Mouse (Mus musculus) megakaryocyte, embryonic 14.5 days (primary cell): ENCODE measurements around the gene Crocc2.

Experiments
- FLI1 ChIP-seq: IDR thresholded peaks from 2 replicates; pipeline ENCODE4 v1.6.1; 2012; ENCODE audit warnings: low read length, inconsistent platforms, mixed read lengths
- GATA1 ChIP-seq: IDR thresholded peaks from 3 replicates; pipeline ENCODE4 v1.6.1; 2012; ENCODE audit warnings: mixed read lengths, low read length, inconsistent platforms, borderline replicate concordance

- TF ChIP-seq GATA1 (no peak), FLI1 (no peak)
Observed at GRCm38 (mm10) chr1:93124066-93124465, 44.5 kb upstream of the Crocc2 start.
